Mouse (Mus musculus): ENCODE measurements around the gene March2.

Gene March2

DNA sequence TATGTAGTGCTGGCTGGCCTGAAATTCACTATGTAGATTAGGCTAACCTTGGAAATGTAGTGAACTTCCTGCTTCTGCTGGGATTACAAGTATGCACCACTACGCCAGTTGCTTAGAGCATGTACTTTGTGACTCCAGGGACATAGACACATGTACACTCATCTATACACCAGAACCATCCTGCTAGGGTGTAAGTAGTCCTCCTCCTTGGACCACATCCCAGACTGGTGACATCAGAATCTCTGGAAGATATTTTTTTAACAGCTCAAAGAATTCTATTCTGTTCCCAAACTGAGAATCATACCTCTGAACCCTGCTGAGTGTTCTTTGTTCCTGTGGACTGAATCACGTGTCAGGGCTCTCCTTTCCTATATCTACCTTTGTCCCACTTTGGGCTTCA, 81.4 kb downstream of the March2 start:
- DNase-seq (ENCODE audit: low spot score in 2 of 2), result no peak

Data from urinary bladder, adult 18-20 months (tissue).